Mouse (Mus musculus) adrenal gland, adult 2 months (tissue): ENCODE results near the gene Btbd35f13. TPM values are rescaled to one million over a fixed set of nuclear protein-coding genes. Genes with fewer than 3 reads are reported as not detected.
"Not testable (repeated sequence)": the region's sequence is repeated elsewhere in the genome, so short reads cannot be mapped to it uniquely, and the experiment has no call there.

ENCODE experiments used
- DNase-seq: peaks from one replicate; pipeline ENCODE4 v3.0.0; 2021
- long read RNA-seq: library from polyadenylated mRNA; stranded (forward); transcript quantifications from one replicate; pipeline ENCODE4 v2.0.0, GENCODE M21; 2021
- polyA plus RNA-seq: library from polyadenylated mRNA; depleted of rRNA; stranded (reverse); fragments of >200 nt; gene quantifications from 2 replicates; pipeline ENCODE4 v1.2.3, GENCODE M21; 2012; rRNA removed
- total RNA-seq, 2 experiments: library from RNA; stranded (reverse); gene quantifications; 2 replicates each; pipeline ENCODE4 v1.2.3; 2021

Btbd35f13 gene
- total RNA-seq (not detected), polyA plus RNA-seq (not detected in 2 replicates)
- long read RNA-seq: 0 reads

GRCm38 (mm10) chrX:33656872-33657271 lies at the start of gene Btbd35f13:
Gene Btbd35f13 (plus strand): TSS chrX:33657172.
- not testable (repeated sequence) for DNase-seq

GRCm38 (mm10) chrX:33702249-33702648 lies 45.3 kb downstream of the Btbd35f13 start, which contains the start of gene Btbd35f14:
Gene Btbd35f14 (minus strand): TSS chrX:33702349.
- DNase-seq: not testable (repeated sequence)

Other genes starting within 250 kb of the Btbd35f13 start
- gene Btbd35f15, start 79.9 kb upstream of the Btbd35f13 start, total RNA-seq: not detected
- gene Btbd35f15, start 79.9 kb upstream of the Btbd35f13 start, polyA plus RNA-seq: not detected in 2 replicates
- gene Btbd35f14, start 45.2 kb downstream of the Btbd35f13 start, total RNA-seq: not detected
- gene Btbd35f14, start 45.2 kb downstream of the Btbd35f13 start, polyA plus RNA-seq: not detected in 2 replicates